Mouse (Mus musculus): ENCODE results near the gene Aamp.

The Aamp gene

GRCm38 (mm10) chr1:74282896-74283625 is 1.5 kb downstream of the Aamp start:
- DNase-seq (ENCODE audit: low spot score in 2 of 2), result no peak

GRCm38 (mm10) chr1:74281886-74282285 is 2.7 kb downstream of the Aamp start:
- no peak for DNase-seq (ENCODE audit: low spot score in 2 of 2)

GRCm38 (mm10) chr1:74281372-74281771 is 3.2 kb downstream of the Aamp start:
- no peak for DNase-seq (ENCODE audit: low spot score in 2 of 2)

GRCm38 (mm10) chr1:74280591-74281325 is 3.8 kb downstream of the Aamp start:
- no peak for DNase-seq (ENCODE audit: low spot score in 2 of 2)

GRCm38 (mm10) chr1:74278988-74279387 is 5.5 kb downstream of the Aamp start:
- no peak for DNase-seq (ENCODE audit: low spot score in 2 of 2)

GRCm38 (mm10) chr1:74278538-74278937 is 6.0 kb downstream of the Aamp start, which contains the start of gene Gpbar1:
Gpbar1 (plus strand) TSS chr1:74278550.
- no peak for DNase-seq (ENCODE audit: low spot score in 2 of 2)

- no peak for DNase-seq (ENCODE audit: low spot score in 2 of 2)
These were observed 6.5 kb downstream of the Aamp start for GRCm38 (mm10) chr1:74277883-74278537.

- DNase-seq (ENCODE audit: low spot score in 2 of 2), result no peak
These were observed 7.5 kb downstream of the Aamp start for GRCm38 (mm10) chr1:74277041-74277440.

- DNase-seq (ENCODE audit: low spot score in 2 of 2), result no peak
These were observed 9.5 kb downstream of the Aamp start for GRCm38 (mm10) chr1:74275015-74275414.

- no peak for DNase-seq (ENCODE audit: low spot score in 2 of 2)
These were observed 12.9 kb downstream of the Aamp start for GRCm38 (mm10) chr1:74271659-74272058.

- DNase-seq (ENCODE audit: low spot score in 2 of 2), result no peak
These were observed 15.8 kb downstream of the Aamp start for GRCm38 (mm10) chr1:74268750-74269149.

- no peak for DNase-seq (ENCODE audit: low spot score in 2 of 2)
These were observed 22.0 kb downstream of the Aamp start for GRCm38 (mm10) chr1:74262510-74262909.

- no peak for DNase-seq (ENCODE audit: low spot score in 2 of 2)
These were observed 27.8 kb downstream of the Aamp start for GRCm38 (mm10) chr1:74256782-74257181.

- no peak for DNase-seq (ENCODE audit: low spot score in 2 of 2)
These were observed 28.7 kb downstream of the Aamp start for GRCm38 (mm10) chr1:74255704-74256345.

- no peak for DNase-seq (ENCODE audit: low spot score in 2 of 2)
These were observed 34.4 kb downstream of the Aamp start for GRCm38 (mm10) chr1:74250096-74250495.

GRCm38 (mm10) chr1:74249331-74249980 is 35.1 kb downstream of the Aamp start:
- peak in 1 of 2 experiments; percentile 21 for DNase-seq (ENCODE audit: low spot score in 2 of 2)

GRCm38 (mm10) chr1:74248799-74249198 is 35.7 kb downstream of the Aamp start:
- peak; percentile 69 to 86 for DNase-seq (ENCODE audit: low spot score in 2 of 2)

GRCm38 (mm10) chr1:74245525-74245924 is 39.0 kb downstream of the Aamp start:
- no peak for DNase-seq (ENCODE audit: low spot score in 2 of 2)

GRCm38 (mm10) chr1:74240832-74241231 is 43.7 kb downstream of the Aamp start:
- no peak for DNase-seq (ENCODE audit: low spot score in 2 of 2)

GRCm38 (mm10) chr1:74240311-74240710 is 44.2 kb downstream of the Aamp start:
- DNase-seq (ENCODE audit: low spot score in 2 of 2), result no peak

GRCm38 (mm10) chr1:74239618-74240017 is 44.9 kb downstream of the Aamp start:
- no peak for DNase-seq (ENCODE audit: low spot score in 2 of 2)

GRCm38 (mm10) chr1:74239162-74239561 is 45.4 kb downstream of the Aamp start:
- DNase-seq (ENCODE audit: low spot score in 2 of 2), result no peak

All from heart, adult 9 months (tissue).